Mouse (Mus musculus) heart, embryonic 12.5 days (tissue): ENCODE results near the gene Sorcs1. TPM values are rescaled to one million over a fixed set of nuclear protein-coding genes. Genes with fewer than 3 reads are reported as not detected.

Experiments
- ATAC-seq: fragments of 200-750 bp; cut with Nextera tagmentation; 2 replicates; pipeline ENCODE4 v1.8.0; 2017; ENCODE audit warnings: moderate TSS enrichment, moderate library complexity; ENCODE audit not compliant: insufficient number of reproducible peaks, low FRiP score
- H3K27ac ChIP-seq: fragments of 300-500 bp; sonication (generic); 2 replicates; pipeline ENCODE4 v1.5.1; 2016; ENCODE audit warnings: mild to moderate bottlenecking, moderate library complexity; ENCODE audit not compliant: poor library complexity, severe bottlenecking
- H3K27me3 ChIP-seq: fragments of 300-500 bp; sonication (generic); replicated peaks from 2 replicates; pipeline ENCODE4 v1.6.1; 2016; ENCODE audit warnings: mild to moderate bottlenecking, moderate library complexity
- H3K36me3 ChIP-seq: fragments of 300-500 bp; sonication (generic); 2 replicates; pipeline ENCODE4 v1.6.1; 2016; ENCODE audit warnings: mild to moderate bottlenecking, moderate library complexity
- H3K4me1 ChIP-seq: fragments of 300-500 bp; sonication (generic); replicated peaks from 2 replicates; pipeline ENCODE4 v1.6.1; 2016; ENCODE audit warnings: mild to moderate bottlenecking
- H3K4me2 ChIP-seq: fragments of 300-500 bp; sonication (generic); 2 replicates; pipeline ENCODE4 v1.6.1; 2016; ENCODE audit warnings: mild to moderate bottlenecking, moderate library complexity
- H3K4me3 ChIP-seq: fragments of 300-500 bp; sonication (generic); 2 replicates; pipeline ENCODE4 v1.5.1; 2016; ENCODE audit warnings: mild to moderate bottlenecking
- H3K9ac ChIP-seq: fragments of 300-500 bp; sonication (generic); 2 replicates; pipeline ENCODE4 v1.6.1; 2016; ENCODE audit warnings: mild to moderate bottlenecking, moderate library complexity
- H3K9me3 ChIP-seq: fragments of 300-500 bp; sonication (generic); replicated peaks from 2 replicates; pipeline ENCODE4 v1.6.1; 2016; ENCODE audit warnings: mild to moderate bottlenecking, moderate library complexity
- WGBS: fragments of 180-500 bp; shearing (Covaris S2); methylation state at CpG from one replicate; pipeline ENCODE4 v1.1.7; 2016; 5-methylcytosine and 5-hydroxymethylcytosine counted together
- polyA plus RNA-seq: library from polyadenylated mRNA; unstranded; fragments of >200 nt; fragmentation: Nextera tagmentation; extraction: Ambion mirVana; gene quantifications from 2 replicates; pipeline ENCODE4 v1.2.1, GENCODE M21; 2016

Sorcs1 gene
- polyA plus RNA-seq = 0.97 and 1.3 TPM in 2 replicates

DNA sequence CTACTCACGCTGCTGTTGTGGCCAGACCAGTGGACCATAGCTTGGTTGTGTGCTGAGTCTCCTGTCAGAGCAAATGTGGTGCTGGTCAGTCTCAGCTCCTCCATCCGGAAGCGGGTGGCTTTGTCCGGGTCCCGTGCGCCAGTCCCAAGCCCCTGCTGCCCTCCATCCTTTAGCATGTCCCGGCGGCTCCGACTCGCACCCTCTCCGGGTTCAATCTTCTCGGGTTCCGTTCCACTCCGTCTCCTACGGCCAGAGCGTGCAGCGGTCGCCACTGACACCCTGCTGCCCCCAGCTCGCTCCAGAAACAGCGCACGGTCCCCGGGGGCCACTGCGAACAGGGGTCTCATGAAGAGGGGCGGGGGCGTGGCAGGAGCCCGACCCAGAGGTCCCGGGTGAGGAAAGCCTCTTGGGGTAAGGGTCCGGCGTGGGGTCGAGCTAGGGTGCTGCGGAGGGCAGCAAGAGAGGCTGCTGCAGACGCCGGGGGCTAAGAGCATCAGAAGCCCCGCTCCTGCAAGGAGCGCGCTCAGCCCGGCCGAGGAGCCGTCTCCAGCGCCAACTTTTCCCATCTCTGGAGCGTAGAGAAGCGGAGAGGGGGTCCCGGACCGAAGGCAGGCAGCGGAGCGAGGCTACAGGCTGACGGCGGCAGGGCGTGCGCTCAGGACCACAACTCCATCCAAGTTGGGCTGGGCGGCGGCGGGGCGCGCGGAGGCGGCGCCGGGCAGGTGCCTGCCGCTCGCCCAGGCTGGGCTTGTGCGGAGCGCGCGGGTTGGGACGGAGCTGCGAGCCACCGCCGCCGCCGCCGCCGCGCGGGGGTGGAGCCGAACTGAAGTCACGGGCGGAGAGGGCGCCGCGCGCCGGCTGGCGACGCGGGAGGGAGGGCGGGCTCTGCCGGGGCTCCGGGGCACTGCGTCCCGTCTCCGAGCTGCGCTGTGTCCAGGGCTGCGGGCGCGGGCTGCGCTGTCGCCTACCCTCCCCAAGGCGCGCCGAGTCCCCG, at the start of gene Sorcs1:
Gene Sorcs1, minus strand, starts transcription at position 744 of the 994 bp plus-strand sequence.
- peaks cover 32% of the 10 kb centered on the region for H3K27me3 ChIP-seq
- no peaks in the 10 kb centered on the region for H3K36me3 ChIP-seq
- H3K9me3 ChIP-seq = no peaks in the 10 kb centered on the region
- H3K4me2 ChIP-seq = peak within 1 kb of the TSS; percentile 95
- no peak within 1 kb of the TSS for H3K27ac ChIP-seq
- WGBS = 1% methylated on average over 87 of the region's 102 CpGs
- H3K9ac ChIP-seq = peak within 1 kb of the TSS; percentile 57
- peak; percentile 85 for ATAC-seq
- peak within 1 kb of the TSS; percentile 62 for H3K4me3 ChIP-seq
- 0 out of 2 replicates have a peak, but pooled peaks cover 3% of the 10 kb centered on the region for H3K4me1 ChIP-seq

GRCm38 (mm10) chr19:50683277-50683676, 4.8 kb upstream of the Sorcs1 start:
- WGBS = 58% methylated on average over 2 of the region's 2 CpGs
- Histone ChIP-seq H3K36me3 (no peaks in the 10 kb centered on the region), H3K4me1 (no peaks in the 10 kb centered on the region), H3K9me3 (no peaks in the 10 kb centered on the region), H3K9ac (no peak overlapping the region), H3K27me3 (peaks cover 7% of the 10 kb centered on the region), H3K4me3 (no peak overlapping the region), H3K4me2 (no peak overlapping the region), H3K27ac (no peak overlapping the region)
- no peak for ATAC-seq

DNA sequence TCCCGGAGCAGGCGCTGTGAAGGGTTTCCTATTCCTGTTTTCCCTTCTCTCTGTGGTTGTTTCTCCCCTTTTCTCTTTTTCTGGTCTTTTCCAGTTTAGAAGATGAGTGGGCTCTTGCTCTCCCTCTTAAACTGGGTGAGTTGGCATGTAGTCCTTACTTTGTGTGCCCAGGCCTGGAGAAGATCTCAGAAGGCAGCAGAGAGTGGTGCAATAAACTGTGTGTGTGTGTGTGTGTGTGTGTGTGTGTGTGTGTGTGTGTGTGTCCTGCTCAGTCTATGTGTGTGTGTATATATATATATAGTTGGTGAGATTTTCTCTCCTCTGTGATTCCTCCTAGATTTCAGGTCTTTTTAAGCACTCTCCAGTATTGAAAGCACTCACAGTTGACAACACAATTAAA, 500 bp upstream of the Sorcs1 start:
- H3K27ac ChIP-seq = no peak overlapping the region
- H3K4me2 ChIP-seq = peak overlapping the region; percentile 95
- 0% methylated on average over 2 of the region's 2 CpGs for WGBS
- H3K36me3 ChIP-seq = no peaks in the 10 kb centered on the region
- H3K9ac ChIP-seq = peak overlapping the region; percentile 57
- H3K4me3 ChIP-seq = peak overlapping the region; percentile 62
- H3K9me3 ChIP-seq = no peaks in the 10 kb centered on the region
- peaks cover 31% of the 10 kb centered on the region for H3K27me3 ChIP-seq
- ATAC-seq = no peak
- 0 out of 2 replicates have a peak, but pooled peaks cover 3% of the 10 kb centered on the region for H3K4me1 ChIP-seq

DNA sequence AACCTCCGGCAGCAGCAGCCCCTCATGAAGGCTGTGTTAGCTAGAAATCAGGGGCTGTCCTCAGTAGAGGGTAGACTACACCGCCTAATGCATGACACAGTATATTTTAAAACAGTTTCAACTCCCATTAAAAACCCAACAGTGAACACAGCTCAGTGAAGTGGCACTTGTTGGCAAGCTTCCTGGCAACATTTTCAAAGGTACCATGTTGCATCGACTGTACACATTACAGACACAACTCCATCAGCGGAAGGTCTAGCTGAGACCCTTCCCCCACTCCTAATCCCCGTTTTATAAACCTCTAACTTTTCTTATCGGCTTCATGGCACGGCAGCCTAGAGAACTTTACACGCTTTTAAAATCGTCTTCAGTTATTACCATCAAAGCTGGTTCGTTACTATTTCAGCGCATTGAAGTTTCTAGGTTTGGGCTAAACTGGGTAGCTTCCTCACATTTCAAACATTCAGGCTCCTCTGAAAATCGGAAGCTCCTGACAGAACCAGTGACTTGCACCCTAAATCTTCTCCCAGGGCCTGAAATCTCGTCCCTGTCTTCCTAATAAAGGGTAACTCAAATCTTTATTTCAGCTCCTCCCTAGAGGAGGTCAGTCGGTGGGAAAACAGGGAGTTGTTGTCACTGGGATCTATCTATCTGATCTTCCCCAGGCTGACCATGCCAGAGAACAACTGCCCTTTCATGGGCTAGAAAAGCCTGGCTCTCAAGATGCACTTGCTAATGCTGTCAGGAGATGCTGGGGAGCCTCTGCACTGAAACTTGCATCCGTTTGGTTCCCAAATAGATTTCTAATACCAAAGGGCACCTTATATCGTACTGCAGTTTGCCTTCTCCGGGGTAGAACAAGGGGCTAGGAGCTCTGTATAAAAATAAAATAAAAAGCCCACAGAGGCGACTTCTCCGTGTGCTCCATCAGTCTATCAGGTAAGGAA, 1.6 kb downstream of the Sorcs1 start:
- Histone ChIP-seq H3K9me3 (no peaks in the 10 kb centered on the region), H3K27ac (no peak overlapping the region), H3K9ac (no peak overlapping the region), H3K27me3 (peaks cover 32% of the 10 kb centered on the region), H3K4me2 (no peak overlapping the region), H3K4me3 (no peak overlapping the region), H3K36me3 (no peaks in the 10 kb centered on the region), H3K4me1 (0 out of 2 replicates have a peak, but pooled peaks cover 3% of the 10 kb centered on the region)
- WGBS = 44% methylated on average over 19 of the region's 19 CpGs
- ATAC-seq = no peak

- Histone ChIP-seq H3K4me2 (no peak overlapping the region), H3K9me3 (no peaks in the 10 kb centered on the region), H3K4me1 (0 out of 2 replicates have a peak, but pooled peaks cover 3% of the 10 kb centered on the region), H3K9ac (no peak overlapping the region), H3K27ac (no peak overlapping the region), H3K36me3 (no peaks in the 10 kb centered on the region), H3K4me3 (no peak overlapping the region), H3K27me3 (peaks cover 32% of the 10 kb centered on the region)
- ATAC-seq = no peak
- WGBS = 66% methylated on average over 5 of the region's 5 CpGs
Measured at GRCm38 (mm10) chr19:50674921-50675320, 3.5 kb downstream of the Sorcs1 start.

- H3K27ac ChIP-seq = no peak overlapping the region
- no peaks in the 10 kb centered on the region for H3K36me3 ChIP-seq
- no peaks in the 10 kb centered on the region for H3K27me3 ChIP-seq
- ATAC-seq = no peak
- no peaks in the 10 kb centered on the region for H3K4me1 ChIP-seq
- H3K4me2 ChIP-seq = no peak overlapping the region
- no peak overlapping the region for H3K4me3 ChIP-seq
- H3K9ac ChIP-seq = no peak overlapping the region
- 81% methylated on average over 8 of the region's 8 CpGs for WGBS
- no peaks in the 10 kb centered on the region for H3K9me3 ChIP-seq
Measured at GRCm38 (mm10) chr19:50667516-50667915, 10.9 kb downstream of the Sorcs1 start.

GRCm38 (mm10) chr19:50664311-50664710, 14.1 kb downstream of the Sorcs1 start:
- Histone ChIP-seq H3K27me3 (no peaks in the 10 kb centered on the region), H3K4me2 (no peak overlapping the region)

GRCm38 (mm10) chr19:50659144-50659543, 19.3 kb downstream of the Sorcs1 start:
- WGBS = 58% methylated on average over 4 of the region's 4 CpGs
- H3K27ac ChIP-seq = no peak overlapping the region
- H3K9me3 ChIP-seq = no peaks in the 10 kb centered on the region
- H3K4me3 ChIP-seq = no peak overlapping the region
- H3K36me3 ChIP-seq = no peaks in the 10 kb centered on the region
- H3K9ac ChIP-seq = no peak overlapping the region
- H3K4me2 ChIP-seq = no peak overlapping the region
- H3K4me1 ChIP-seq = no peaks in the 10 kb centered on the region
- no peak for ATAC-seq
- H3K27me3 ChIP-seq = no peaks in the 10 kb centered on the region

More at GRCm38 (mm10) chr19:50664311-50664710, 14.1 kb downstream of the Sorcs1 start:
- Histone ChIP-seq H3K27ac (no peak overlapping the region), H3K9ac (no peak overlapping the region), H3K9me3 (no peaks in the 10 kb centered on the region), H3K4me1 (no peaks in the 10 kb centered on the region), H3K36me3 (no peaks in the 10 kb centered on the region), H3K4me3 (no peak overlapping the region)
- WGBS = 79% methylated on average over 1 of the region's 1 CpGs
- no peak for ATAC-seq

DNA sequence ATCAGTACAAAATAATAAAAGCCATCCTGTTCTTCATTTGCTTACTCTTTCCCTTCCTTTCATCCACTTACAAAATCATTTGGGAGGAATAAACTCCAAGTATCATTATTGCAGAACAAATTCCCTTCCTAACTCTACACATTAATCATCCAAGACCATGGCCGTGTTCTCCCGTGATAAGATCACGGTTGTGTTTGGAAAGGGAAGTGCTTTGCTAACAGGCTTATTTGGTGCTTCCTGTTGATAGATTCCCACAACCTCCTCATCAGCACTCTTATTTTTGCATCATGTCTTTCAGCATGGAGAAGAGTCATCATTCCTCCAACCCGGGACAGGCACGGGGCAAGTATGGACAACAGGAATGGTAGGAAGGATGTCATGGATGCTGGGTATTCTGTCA, 25.7 kb downstream of the Sorcs1 start:
- no peaks in the 10 kb centered on the region for H3K27me3 ChIP-seq
- WGBS = 47% methylated on average over 5 of the region's 5 CpGs
- ATAC-seq = no peak
- no peak overlapping the region for H3K4me2 ChIP-seq
- H3K27ac ChIP-seq = no peak overlapping the region
- no peaks in the 10 kb centered on the region for H3K36me3 ChIP-seq
- no peaks in the 10 kb centered on the region for H3K9me3 ChIP-seq
- H3K4me1 ChIP-seq = no peaks in the 10 kb centered on the region
- H3K4me3 ChIP-seq = no peak overlapping the region
- H3K9ac ChIP-seq = no peak overlapping the region

GRCm38 (mm10) chr19:50643836-50644235, 34.6 kb downstream of the Sorcs1 start:
- H3K27ac ChIP-seq = no peak overlapping the region
- H3K4me1 ChIP-seq = no peaks in the 10 kb centered on the region
- H3K9ac ChIP-seq = no peak overlapping the region
- no peak for ATAC-seq
- H3K4me3 ChIP-seq = no peak overlapping the region
- H3K4me2 ChIP-seq = no peak overlapping the region
- no peaks in the 10 kb centered on the region for H3K36me3 ChIP-seq
- WGBS = 55% methylated on average over 1 of the region's 1 CpGs
- no peaks in the 10 kb centered on the region for H3K9me3 ChIP-seq
- H3K27me3 ChIP-seq = no peaks in the 10 kb centered on the region

DNA sequence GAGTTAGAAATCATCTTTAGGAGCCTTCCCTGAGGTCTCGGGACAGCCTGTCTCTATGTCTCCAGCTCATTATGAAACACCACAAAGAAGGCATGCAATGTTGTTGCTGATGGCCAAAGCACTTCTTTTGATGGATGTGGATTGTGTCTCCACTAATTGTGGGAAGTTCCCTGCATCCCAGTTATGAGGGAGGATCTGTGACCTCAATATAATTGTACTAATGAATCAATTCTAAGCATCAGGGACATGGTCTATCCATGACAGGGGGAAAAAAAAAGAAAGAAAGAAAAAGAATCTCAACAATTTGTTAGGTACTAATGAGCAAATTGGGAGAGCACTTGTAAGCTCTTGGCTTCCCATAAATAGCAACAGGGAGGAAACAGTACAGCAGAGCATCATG, 36.3 kb downstream of the Sorcs1 start:
- Histone ChIP-seq H3K4me1 (no peaks in the 10 kb centered on the region), H3K27ac (no peak overlapping the region), H3K9me3 (no peaks in the 10 kb centered on the region), H3K4me3 (no peak overlapping the region), H3K9ac (no peak overlapping the region), H3K36me3 (no peaks in the 10 kb centered on the region), H3K4me2 (no peak overlapping the region), H3K27me3 (no peaks in the 10 kb centered on the region)
- no peak for ATAC-seq
- WGBS = 69% methylated on average over 1 of the region's 1 CpGs
